Mouse (Mus musculus) embryonic facial prominence, embryonic 13.5 days (tissue): Measurements from ENCODE around the gene Abhd4. TPM values are rescaled to one million over a fixed set of nuclear protein-coding genes. Genes with fewer than 3 reads are reported as not detected.

Experiments
- ATAC-seq: fragments of 200-750 bp; cut with Nextera tagmentation; 2 replicates; pipeline ENCODE4 v1.8.0; 2017; ENCODE audit warnings: low read depth; ENCODE audit not compliant: insufficient number of reproducible peaks, insufficient read depth, low FRiP score, low TSS enrichment
- H3K27ac ChIP-seq: fragments of 300-500 bp; sonication (generic); 2 replicates; pipeline ENCODE4 v1.5.1; 2015; ENCODE audit warnings: moderate library complexity, mild to moderate bottlenecking, inconsistent platforms
- H3K27me3 ChIP-seq: fragments of 300-500 bp; sonication (generic); 2 replicates; pipeline ENCODE4 v1.6.1; 2015; ENCODE audit warnings: mild to moderate bottlenecking, inconsistent platforms
- H3K36me3 ChIP-seq: fragments of 300-500 bp; sonication (generic); 2 replicates; pipeline ENCODE4 v1.6.1; 2015; ENCODE audit warnings: mild to moderate bottlenecking, inconsistent platforms
- H3K4me1 ChIP-seq: fragments of 300-500 bp; sonication (generic); 2 replicates; pipeline ENCODE4 v1.6.1; 2015; ENCODE audit warnings: inconsistent platforms
- H3K4me2 ChIP-seq: fragments of 300-500 bp; sonication (generic); 2 replicates; pipeline ENCODE4 v1.6.1; 2015; ENCODE audit warnings: moderate library complexity, mild to moderate bottlenecking, inconsistent platforms
- H3K4me3 ChIP-seq: fragments of 300-500 bp; sonication (generic); 2 replicates; pipeline ENCODE4 v1.5.1; 2015; ENCODE audit warnings: mild to moderate bottlenecking, inconsistent platforms
- H3K9ac ChIP-seq: fragments of 300-500 bp; sonication (generic); 2 replicates; pipeline ENCODE4 v1.6.1; 2015; ENCODE audit warnings: mild to moderate bottlenecking, inconsistent platforms
- H3K9me3 ChIP-seq: fragments of 300-500 bp; sonication (generic); 2 replicates; pipeline ENCODE4 v1.6.1; 2016; ENCODE audit warnings: inconsistent platforms
- WGBS: fragments of 180-500 bp; shearing (Covaris S2); methylation state at CpG from one replicate; pipeline ENCODE4 v1.1.7; 2015; ENCODE audit warnings: mixed read lengths; 5-methylcytosine and 5-hydroxymethylcytosine counted together
- polyA plus RNA-seq: library from polyadenylated mRNA; unstranded; fragments of >200 nt; fragmentation: Nextera tagmentation; extraction: Ambion mirVana; gene quantifications from 2 replicates; pipeline ENCODE4 v1.2.1, GENCODE M21; 2015

The Abhd4 gene
- polyA plus RNA-seq, 1 experiment from 2014 or later, result 50.5 TPM

- H3K9me3 ChIP-seq, result no peaks in the 10 kb centered on the region
- peaks cover 26% of the 10 kb centered on the region for H3K4me1 ChIP-seq
- H3K4me2 ChIP-seq, result no peak overlapping the region
- H3K27ac ChIP-seq, result no peak overlapping the region
- no peak for ATAC-seq
- 86% methylated on average over 3 of the region's 3 CpGs for WGBS
- H3K9ac ChIP-seq, result no peak overlapping the region
- H3K27me3 ChIP-seq, result no peaks in the 10 kb centered on the region
- H3K36me3 ChIP-seq, result peaks cover 57% of the 10 kb centered on the region
- no peak overlapping the region for H3K4me3 ChIP-seq
These were observed 7.8 kb upstream of the Abhd4 start for GRCm38 (mm10) chr14:54246232-54246631.

GRCm38 (mm10) chr14:54249326-54249725 lies 4.7 kb upstream of the Abhd4 start:
- H3K4me2 ChIP-seq, result peak overlapping the region; percentile 1; the same call in 1 of the 2 replicates
- H3K4me3 ChIP-seq, result no peak overlapping the region
- ATAC-seq, result no peak
- no peak overlapping the region for H3K9ac ChIP-seq
- peaks cover 42% of the 10 kb centered on the region for H3K4me1 ChIP-seq
- no peaks in the 10 kb centered on the region for H3K27me3 ChIP-seq
- H3K27ac ChIP-seq, result no peak overlapping the region
- WGBS, result 51% methylated on average over 9 of the region's 9 CpGs
- no peaks in the 10 kb centered on the region for H3K9me3 ChIP-seq
- peaks cover 29% of the 10 kb centered on the region for H3K36me3 ChIP-seq

- H3K9me3 ChIP-seq, result no peaks in the 10 kb centered on the region
- H3K9ac ChIP-seq, result no peak overlapping the region
- 64% methylated on average over 4 of the region's 4 CpGs for WGBS
- H3K27me3 ChIP-seq, result no peaks in the 10 kb centered on the region
- ATAC-seq, result no peak
- H3K4me1 ChIP-seq, result peaks cover 50% of the 10 kb centered on the region
- H3K4me2 ChIP-seq, result no peak overlapping the region
- peaks cover 26% of the 10 kb centered on the region for H3K36me3 ChIP-seq
- H3K27ac ChIP-seq, result no peak overlapping the region
- H3K4me3 ChIP-seq, result no peak overlapping the region
These were observed 3.9 kb upstream of the Abhd4 start for GRCm38 (mm10) chr14:54250122-54250521.

GRCm38 (mm10) chr14:54254670-54255202 lies 748 bp downstream of the Abhd4 start:
- Histone ChIP-seq H3K4me1 (peaks cover 48% of the 10 kb centered on the region), H3K4me3 (peak overlapping the region; percentile 70), H3K27ac (0 out of 2 replicates have a peak overlapping the region, but pooled peaks have one; percentile 69), H3K9ac (peak overlapping the region; percentile 75), H3K9me3 (no peaks in the 10 kb centered on the region), H3K36me3 (peaks cover under 1% of the 10 kb centered on the region; the same call in 1 of the 2 replicates), H3K4me2 (peak overlapping the region; percentile 78), H3K27me3 (no peaks in the 10 kb centered on the region)
- no peak for ATAC-seq
- WGBS, result 54% methylated on average over 12 of the region's 12 CpGs

GRCm38 (mm10) chr14:54258131-54258670 lies 4.2 kb downstream of the Abhd4 start:
- Histone ChIP-seq H3K27ac (no peak overlapping the region), H3K27me3 (no peaks in the 10 kb centered on the region), H3K4me1 (peaks cover 33% of the 10 kb centered on the region), H3K9ac (no peak overlapping the region), H3K36me3 (peaks cover 16% of the 10 kb centered on the region), H3K9me3 (no peaks in the 10 kb centered on the region), H3K4me2 (peak overlapping the region; percentile 78), H3K4me3 (peak overlapping the region; percentile 75; the same call in 1 of the 2 replicates)
- ATAC-seq, result no peak
- 47% methylated on average over 7 of the region's 7 CpGs for WGBS

- peak overlapping the region; percentile 82 for H3K27ac ChIP-seq
- ATAC-seq, result peak; percentile 88
- no peaks in the 10 kb centered on the region for H3K27me3 ChIP-seq
- H3K4me2 ChIP-seq, result peak overlapping the region; percentile 78
- peaks cover 32% of the 10 kb centered on the region for H3K4me1 ChIP-seq
- peak overlapping the region; percentile 75 for H3K4me3 ChIP-seq
- H3K36me3 ChIP-seq, result peaks cover 24% of the 10 kb centered on the region
- H3K9ac ChIP-seq, result peak overlapping the region; percentile 81
- under 1% methylated on average over 35 of the region's 35 CpGs for WGBS
- no peaks in the 10 kb centered on the region for H3K9me3 ChIP-seq
These were observed 5.2 kb downstream of the Abhd4 start for GRCm38 (mm10) chr14:54259003-54259721.

GRCm38 (mm10) chr14:54259722-54260085 lies 5.7 kb downstream of the Abhd4 start:
- Histone ChIP-seq H3K27ac (peak overlapping the region; percentile 82), H3K27me3 (no peaks in the 10 kb centered on the region), H3K36me3 (peaks cover 29% of the 10 kb centered on the region), H3K4me1 (peaks cover 26% of the 10 kb centered on the region), H3K9me3 (no peaks in the 10 kb centered on the region), H3K9ac (peak overlapping the region; percentile 81), H3K4me2 (peak overlapping the region; percentile 78), H3K4me3 (peak overlapping the region; percentile 75)
- ATAC-seq, result no peak
- WGBS, result 13% methylated on average over 8 of the region's 8 CpGs

GRCm38 (mm10) chr14:54260196-54260595 lies 6.2 kb downstream of the Abhd4 start:
- Histone ChIP-seq H3K4me3 (peak overlapping the region; percentile 75), H3K4me1 (peaks cover 21% of the 10 kb centered on the region), H3K4me2 (peak overlapping the region; percentile 78), H3K36me3 (peaks cover 33% of the 10 kb centered on the region), H3K9me3 (no peaks in the 10 kb centered on the region), H3K27ac (no peak overlapping the region), H3K27me3 (no peaks in the 10 kb centered on the region), H3K9ac (peak overlapping the region; percentile 81; the same call in 1 of the 2 replicates)
- no peak for ATAC-seq
- WGBS, result 78% methylated on average over 2 of the region's 2 CpGs

- 85% methylated on average over 2 of the region's 2 CpGs for WGBS
- Histone ChIP-seq H3K27ac (no peak overlapping the region), H3K4me1 (peaks cover 21% of the 10 kb centered on the region), H3K4me2 (no peak overlapping the region), H3K36me3 (peaks cover 37% of the 10 kb centered on the region), H3K27me3 (no peaks in the 10 kb centered on the region), H3K9ac (no peak overlapping the region), H3K4me3 (no peak overlapping the region), H3K9me3 (no peaks in the 10 kb centered on the region)
- no peak for ATAC-seq
These were observed 7.4 kb downstream of the Abhd4 start for GRCm38 (mm10) chr14:54261386-54261785.

GRCm38 (mm10) chr14:54262622-54263021 lies 8.6 kb downstream of the Abhd4 start:
- Histone ChIP-seq H3K27ac (no peak overlapping the region), H3K27me3 (no peaks in the 10 kb centered on the region), H3K4me3 (no peak overlapping the region), H3K9me3 (no peaks in the 10 kb centered on the region), H3K4me1 (peaks cover 21% of the 10 kb centered on the region), H3K9ac (no peak overlapping the region), H3K4me2 (no peak overlapping the region), H3K36me3 (peaks cover 50% of the 10 kb centered on the region)
- WGBS, result 92% methylated on average over 8 of the region's 8 CpGs
- ATAC-seq, result no peak

- H3K4me2 ChIP-seq, result no peak overlapping the region
- 87% methylated on average over 6 of the region's 6 CpGs for WGBS
- H3K27ac ChIP-seq, result no peak overlapping the region
- no peak overlapping the region for H3K9ac ChIP-seq
- H3K9me3 ChIP-seq, result no peaks in the 10 kb centered on the region
- no peak overlapping the region for H3K4me3 ChIP-seq
- H3K4me1 ChIP-seq, result peaks cover 20% of the 10 kb centered on the region
- H3K36me3 ChIP-seq, result peaks cover 54% of the 10 kb centered on the region
- no peaks in the 10 kb centered on the region for H3K27me3 ChIP-seq
- ATAC-seq, result no peak
These were observed 9.1 kb downstream of the Abhd4 start for GRCm38 (mm10) chr14:54263099-54263498.

- no peaks in the 10 kb centered on the region for H3K27me3 ChIP-seq
- no peak overlapping the region for H3K4me3 ChIP-seq
- 93% methylated on average over 7 of the region's 7 CpGs for WGBS
- H3K36me3 ChIP-seq, result peaks cover 66% of the 10 kb centered on the region
- no peak overlapping the region for H3K27ac ChIP-seq
- H3K4me1 ChIP-seq, result peaks cover 12% of the 10 kb centered on the region
- no peak overlapping the region for H3K4me2 ChIP-seq
- ATAC-seq, result no peak
- H3K9ac ChIP-seq, result no peak overlapping the region
- H3K9me3 ChIP-seq, result no peaks in the 10 kb centered on the region
These were observed 10.2 kb downstream of the Abhd4 start for GRCm38 (mm10) chr14:54264231-54264630.
